Mouse (Mus musculus) lung, postnatal 4 days (tissue): Measurements from ENCODE around the gene Gm49337.
"Not testable (repeated sequence)": the region's sequence is repeated elsewhere in the genome, so short reads cannot be mapped to it uniquely, and the experiment has no call there.

ENCODE experiments used
- DNase-seq, 2 experiments: peaks; one replicate each; pipeline ENCODE4 v3.0.0; 2021

Gene Gm49337

DNA sequence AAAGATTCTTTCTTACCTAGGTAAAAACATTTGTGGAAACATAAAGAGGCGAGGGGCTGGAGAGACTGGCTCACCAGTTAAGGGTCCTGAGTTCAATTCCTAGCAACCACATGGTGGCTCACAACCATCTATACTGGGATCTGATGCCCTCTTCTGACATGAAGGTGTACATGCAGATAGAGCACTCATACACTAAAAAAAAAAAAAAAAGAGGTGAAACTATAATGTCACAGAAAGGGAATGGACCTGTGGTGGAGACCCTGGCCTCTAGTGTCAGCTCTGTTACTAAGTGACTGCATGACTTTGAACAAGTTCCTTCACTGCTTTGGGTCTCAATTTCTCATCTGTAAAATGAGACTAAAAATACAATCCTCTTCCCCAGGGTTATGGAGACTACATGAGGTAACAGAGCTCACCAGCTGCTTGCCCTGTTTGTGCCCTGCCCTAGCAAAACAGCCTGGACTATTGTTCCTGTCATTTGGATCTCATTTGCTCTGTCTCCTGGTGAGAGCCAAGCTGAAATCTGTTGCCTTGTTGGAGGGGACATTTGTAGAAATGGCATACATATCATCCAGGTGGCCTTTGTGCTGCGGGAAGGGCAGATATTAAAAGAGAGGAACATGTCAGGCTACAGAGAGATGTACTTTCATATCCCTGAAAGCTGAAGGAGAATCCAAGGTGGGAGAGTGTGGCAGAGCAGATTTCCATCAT lies 42.9 kb downstream of the Gm49337 start:
- DNase-seq, result no peak

DNA sequence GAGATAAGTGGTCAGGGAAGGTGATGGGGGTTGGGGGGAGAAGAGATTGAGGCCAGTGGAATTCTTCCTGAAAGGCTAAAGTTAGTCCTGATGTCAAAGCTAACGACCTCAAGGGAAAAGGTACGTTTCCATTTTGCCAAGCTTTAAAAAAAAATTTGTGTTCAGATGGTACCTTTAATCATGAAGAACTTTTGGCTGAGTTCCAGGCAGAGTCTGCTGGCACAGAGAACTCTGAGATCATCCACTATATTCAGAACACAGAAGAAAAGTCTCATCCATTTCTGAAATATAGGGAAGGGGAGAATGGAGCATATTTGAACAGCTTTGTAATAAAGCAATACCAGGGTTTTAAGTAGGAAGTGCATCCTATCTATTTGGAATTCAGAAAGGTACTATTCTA lies 43.9 kb downstream of the Gm49337 start:
- DNase-seq, result no peak

DNA sequence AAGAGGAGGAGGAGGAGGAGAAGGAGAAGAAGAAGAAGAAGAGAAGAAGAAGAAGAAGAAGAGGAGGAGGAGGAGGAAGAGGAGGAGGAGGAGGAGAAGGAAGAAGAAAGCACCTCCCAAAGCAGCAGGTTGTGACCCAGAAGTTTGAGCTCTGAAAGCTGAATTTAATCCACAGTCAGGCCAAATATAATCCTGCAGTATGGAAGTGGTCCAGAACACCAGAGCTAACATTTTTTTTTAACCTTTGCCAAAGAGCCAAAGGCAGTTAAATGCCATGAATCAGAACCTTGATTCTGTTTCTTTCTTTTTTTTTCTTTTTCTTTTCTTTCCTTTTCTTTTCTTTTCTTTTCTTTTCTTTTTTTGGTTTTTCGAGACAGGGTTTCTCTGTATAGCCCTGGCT lies 44.5 kb downstream of the Gm49337 start:
- DNase-seq, result not testable (repeated sequence)

GRCm38 (mm10) chr4:116219056-116219455 lies 45.9 kb downstream of the Gm49337 start:
- DNase-seq, result no peak

DNA sequence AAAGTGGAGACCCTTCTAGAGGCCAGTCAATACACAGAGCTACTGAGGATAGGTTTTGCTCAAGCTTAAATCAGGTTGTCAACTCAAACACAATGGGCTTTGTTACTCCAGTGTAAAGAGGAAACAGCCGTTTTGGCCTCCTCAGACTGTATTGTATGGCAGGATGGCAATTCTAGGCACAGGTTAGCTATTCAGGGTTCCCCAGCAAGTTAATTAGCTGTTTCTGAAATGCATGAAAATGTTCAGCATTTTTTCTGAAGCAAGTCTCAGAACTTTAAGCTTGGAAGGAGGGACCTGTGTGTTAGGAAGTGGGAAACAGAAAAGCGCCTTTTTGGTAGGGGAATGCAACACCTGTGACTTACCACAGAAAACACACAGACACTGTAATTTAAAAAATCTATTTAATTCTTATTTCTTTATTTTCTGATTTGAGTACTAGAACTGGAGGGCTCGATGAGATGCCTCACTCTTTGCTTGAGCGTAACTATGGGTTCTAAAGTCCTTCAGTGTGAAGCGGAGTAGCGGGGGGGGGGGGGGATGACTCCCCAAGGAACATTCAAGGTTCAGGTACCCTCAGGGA lies 47.0 kb downstream of the Gm49337 start:
- peak in 1 of 2 experiments; percentile 18 for DNase-seq

GRCm38 (mm10) chr4:116220780-116221139 lies 47.6 kb downstream of the Gm49337 start:
- DNase-seq, result no peak

- DNase-seq, result peak; percentile 98 to 100
These were observed 48.1 kb downstream of the Gm49337 start, which contains the start of gene Pik3r3 for GRCm38 (mm10) chr4:116221140-116221851. Pik3r3 (plus strand) TSS chr4:116221618.

- DNase-seq, result peak in 1 of 2 experiments; percentile 6
These were observed 49.0 kb downstream of the Gm49337 start for GRCm38 (mm10) chr4:116221996-116222842.

DNA sequence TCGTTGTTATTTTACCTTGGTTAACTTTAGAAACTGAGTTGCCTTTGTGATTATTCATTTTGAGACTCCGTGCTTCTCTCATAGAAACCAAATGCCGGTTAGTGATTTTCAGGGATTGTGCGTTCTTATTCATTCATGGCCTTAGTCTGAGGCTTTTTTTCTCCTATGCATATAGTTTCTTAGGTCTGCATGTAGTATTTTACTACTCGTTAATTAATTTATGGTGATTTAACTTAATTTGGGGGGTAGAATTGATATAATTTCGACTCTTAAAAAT lies 49.6 kb downstream of the Gm49337 start:
- DNase-seq, result no peak

DNA sequence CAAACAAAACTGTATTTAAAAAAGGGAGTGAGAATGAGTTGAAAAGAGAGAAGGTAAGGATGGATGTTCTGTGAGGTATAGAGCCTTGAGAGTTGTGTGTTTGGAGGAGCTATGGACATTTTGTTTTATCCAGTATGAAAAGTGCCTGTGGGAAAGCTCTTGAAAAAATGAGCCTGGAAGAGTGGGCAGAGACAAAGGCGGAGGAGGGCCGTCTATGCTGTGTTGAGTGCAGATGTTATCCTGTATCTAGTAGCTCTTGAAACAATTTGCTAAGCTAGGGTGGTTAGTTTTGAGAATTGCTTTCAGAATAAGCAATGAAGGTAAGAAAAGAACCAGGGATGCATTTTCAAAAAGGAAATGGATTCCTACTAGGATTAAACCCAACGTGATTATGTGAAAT lies 70.2 kb downstream of the Gm49337 start:
- DNase-seq, result no peak

DNA sequence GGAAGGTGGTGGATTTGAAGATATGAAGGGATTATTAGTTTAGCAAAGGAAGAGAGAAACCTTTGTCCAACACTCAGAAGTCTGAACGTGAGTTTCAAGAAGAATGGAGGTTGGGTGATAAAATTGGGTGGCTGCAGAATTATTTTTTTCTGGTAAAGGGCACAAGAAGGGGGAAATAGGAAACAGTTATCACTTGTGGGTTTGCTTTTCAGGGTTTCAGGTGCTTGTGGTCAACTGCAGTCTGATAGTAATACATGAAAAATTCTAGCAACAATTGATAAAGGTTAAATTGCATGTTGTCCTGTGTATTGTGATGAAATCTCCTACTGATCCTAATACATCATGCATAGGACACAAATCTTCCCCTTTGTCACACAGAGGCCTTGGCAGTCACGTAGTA lies 71.1 kb downstream of the Gm49337 start:
- DNase-seq, result no peak

GRCm38 (mm10) chr4:116245926-116246325 lies 72.7 kb downstream of the Gm49337 start:
- DNase-seq, result peak; percentile 46 to 66

DNA sequence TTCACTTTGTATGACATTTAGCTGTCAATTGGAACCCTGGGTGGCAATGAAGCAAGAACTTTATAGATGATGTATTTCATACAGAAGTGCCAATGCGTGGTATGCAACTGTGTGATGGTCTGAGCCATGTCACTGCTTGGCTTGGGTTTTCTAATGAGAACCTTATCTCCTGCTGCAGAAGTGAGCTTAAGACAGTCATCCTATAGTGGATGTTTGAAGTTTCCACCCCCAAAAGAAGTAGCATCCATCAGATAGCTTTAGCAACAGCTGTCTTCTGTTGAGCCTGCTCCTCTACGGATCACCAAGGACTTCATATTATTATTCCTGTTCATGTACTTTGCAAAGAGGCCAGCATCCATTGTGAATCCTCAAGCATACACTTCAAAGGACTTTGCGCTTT lies 76.8 kb downstream of the Gm49337 start:
- DNase-seq, result no peak

GRCm38 (mm10) chr4:116268220-116268619 lies 95.0 kb downstream of the Gm49337 start:
- DNase-seq, result no peak

- DNase-seq, result no peak
These were observed 109.0 kb downstream of the Gm49337 start for GRCm38 (mm10) chr4:116282211-116282610.

DNA sequence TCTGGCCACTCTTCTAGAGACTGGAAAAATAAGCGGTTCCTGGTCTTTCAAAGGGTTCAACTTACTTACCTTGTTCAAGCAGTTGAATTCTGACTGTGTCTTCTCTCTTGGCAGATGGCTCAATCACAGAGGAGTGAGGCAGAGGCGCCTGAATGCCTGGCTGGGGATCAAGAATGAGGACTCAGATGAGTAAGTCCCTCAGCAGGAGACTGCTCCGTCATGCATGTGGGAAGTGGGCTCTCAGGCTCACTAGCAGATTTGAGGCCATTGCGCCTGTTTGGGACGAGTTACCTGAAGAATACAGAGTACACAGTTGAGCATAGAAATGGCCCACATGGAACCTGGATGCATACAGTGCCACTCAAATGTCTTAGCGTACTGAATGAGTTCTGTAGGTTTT lies 118.4 kb downstream of the Gm49337 start:
- DNase-seq, result no peak

DNA sequence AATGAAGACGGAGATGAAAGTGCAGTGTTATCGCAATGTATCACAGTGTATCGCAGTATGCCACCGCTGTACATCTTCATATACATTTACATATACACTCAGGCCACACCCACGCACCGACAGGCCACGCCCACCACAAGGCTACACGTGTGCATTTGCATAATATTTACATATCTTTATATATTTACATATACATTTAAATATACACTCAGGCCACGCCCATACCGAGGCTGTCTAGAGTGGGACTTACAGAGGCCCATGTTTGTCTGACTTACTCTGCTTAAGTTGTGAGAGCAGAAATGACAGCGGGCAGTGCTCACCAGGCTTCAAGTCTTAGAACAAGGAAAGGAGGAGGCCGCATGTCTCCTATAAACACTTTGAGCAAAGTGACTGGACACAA lies 120.1 kb downstream of the Gm49337 start:
- DNase-seq, result no peak

- DNase-seq, result no peak
These were observed 127.7 kb downstream of the Gm49337 start for GRCm38 (mm10) chr4:116300878-116301355.

- DNase-seq, result no peak
These were observed 131.4 kb downstream of the Gm49337 start for GRCm38 (mm10) chr4:116304551-116304950.

DNA sequence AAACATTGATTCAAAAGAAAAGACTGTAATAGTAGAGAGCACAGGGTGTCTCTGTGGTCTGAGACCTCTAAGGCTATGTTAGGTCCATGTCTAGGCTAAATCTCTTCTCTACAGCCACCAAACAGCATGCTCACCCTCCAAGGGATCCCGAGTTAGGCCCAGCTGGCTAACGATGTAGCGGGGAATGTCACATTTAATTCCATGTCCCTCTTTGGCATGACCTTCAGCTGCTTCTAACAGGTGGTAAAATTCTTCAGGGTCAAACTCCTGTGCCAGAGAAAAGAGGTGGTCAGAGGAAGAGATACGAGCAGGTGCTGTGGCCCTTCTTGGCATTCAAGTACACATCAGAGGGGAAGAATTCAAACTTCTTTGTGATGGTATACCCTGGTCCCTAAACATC lies 144.4 kb downstream of the Gm49337 start:
- DNase-seq, result no peak

DNA sequence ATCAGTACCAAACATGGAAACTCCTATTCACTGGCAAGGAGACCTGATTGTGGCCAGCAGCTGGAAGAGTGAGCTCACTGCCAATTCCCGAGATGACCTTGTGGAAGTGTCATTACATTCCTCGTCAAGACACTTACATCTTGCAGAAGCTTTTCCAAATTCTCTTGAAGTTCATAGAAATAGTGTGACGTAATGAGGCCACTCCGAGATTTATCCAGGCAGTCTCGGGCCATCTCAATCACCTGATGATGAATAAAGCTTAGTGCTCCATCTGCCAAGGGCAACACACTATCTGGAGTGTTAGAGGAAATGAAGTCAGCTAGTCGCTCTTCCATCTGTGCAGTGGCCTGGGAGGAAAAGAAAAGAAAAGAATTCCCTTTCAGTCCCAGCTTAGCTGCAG lies 148.9 kb downstream of the Gm49337 start:
- peak; percentile 9 to 64 for DNase-seq

DNA sequence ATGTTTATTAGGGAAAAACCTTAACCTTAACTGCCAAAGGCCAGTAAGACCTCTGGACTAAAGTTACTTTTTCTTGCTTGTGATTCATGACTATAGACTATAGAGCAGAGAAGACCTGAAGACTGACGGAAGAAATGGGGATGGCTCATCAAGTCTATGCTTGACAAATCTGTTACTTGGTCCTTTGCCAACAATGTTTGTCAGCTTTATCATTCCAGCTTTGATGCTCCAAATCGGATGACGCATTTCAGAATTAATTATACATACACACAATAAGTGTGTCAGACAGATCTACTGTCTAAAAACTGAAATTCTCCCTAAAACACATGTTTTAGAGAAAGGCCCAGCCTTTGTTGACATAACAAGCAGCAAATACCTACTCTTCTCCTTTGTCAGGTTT lies 156.1 kb downstream of the Gm49337 start:
- no peak for DNase-seq

DNA sequence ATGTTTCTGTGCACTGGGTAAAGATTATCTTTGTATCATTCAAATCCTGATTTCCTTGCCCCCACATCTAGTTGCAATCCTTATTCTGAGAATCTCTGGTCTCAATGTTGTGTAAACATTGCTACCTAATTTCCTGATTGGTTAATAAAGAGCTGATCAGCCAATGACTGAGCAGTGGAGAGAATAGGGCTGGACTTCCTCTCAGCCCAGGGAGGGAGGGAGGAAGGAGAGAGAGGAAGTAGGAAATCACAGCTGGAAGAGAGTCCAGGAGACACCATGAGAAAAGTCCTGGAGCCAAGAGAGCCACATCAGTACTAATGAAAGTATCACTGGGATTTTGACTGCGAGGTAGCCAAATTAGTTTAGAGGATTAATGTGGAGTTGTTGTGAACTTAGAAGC lies 163.1 kb downstream of the Gm49337 start:
- DNase-seq, result no peak
